Mouse (Mus musculus) adrenal gland, adult 18-20 months (tissue): ENCODE results near the gene Cnmd. TPM values are rescaled to one million over a fixed set of nuclear protein-coding genes. Genes with fewer than 3 reads are reported as not detected.

ENCODE experiments used
- DNase-seq, 2 experiments: peaks; one replicate each; pipeline ENCODE4 v3.0.0; 2021 to 2022; ENCODE audit warnings: low spot score in 2 of 2
- long read RNA-seq, 2 experiments: library from polyadenylated mRNA; stranded (forward); transcript quantifications; one replicate each; pipeline ENCODE4 v2.0.0; 2021
- total RNA-seq, 2 experiments: library from RNA; stranded (reverse); gene quantifications; 1 replicate in 1 of 2; 2 replicates in 1 of 2; pipeline ENCODE4 v1.2.3; 2021

Cnmd gene
- total RNA-seq: 1 to 10 TPM in 1 of 2 experiments, under 1 TPM in 1; 0.93 to 2.0 TPM
- long read RNA-seq, experiment 1, partial matches to known transcripts: 0 of 1 reads
- long read RNA-seq, experiment 1, other reads (novel, unspliced or antisense): 0 of 1 reads
- long read RNA-seq, experiment 2, transcript Cnmd-201 (7 exons, 1,433 nt): major isoform, 7 of 19 reads
- long read RNA-seq, experiment 2, transcript Cnmd-203 (7 exons, 1,362 nt): major isoform, 7 of 19 reads
- long read RNA-seq, experiment 2, partial matches to known transcripts: 0 of 19 reads
- long read RNA-seq, experiment 2, other reads (novel, unspliced or antisense): 5 of 19 reads

DNA sequence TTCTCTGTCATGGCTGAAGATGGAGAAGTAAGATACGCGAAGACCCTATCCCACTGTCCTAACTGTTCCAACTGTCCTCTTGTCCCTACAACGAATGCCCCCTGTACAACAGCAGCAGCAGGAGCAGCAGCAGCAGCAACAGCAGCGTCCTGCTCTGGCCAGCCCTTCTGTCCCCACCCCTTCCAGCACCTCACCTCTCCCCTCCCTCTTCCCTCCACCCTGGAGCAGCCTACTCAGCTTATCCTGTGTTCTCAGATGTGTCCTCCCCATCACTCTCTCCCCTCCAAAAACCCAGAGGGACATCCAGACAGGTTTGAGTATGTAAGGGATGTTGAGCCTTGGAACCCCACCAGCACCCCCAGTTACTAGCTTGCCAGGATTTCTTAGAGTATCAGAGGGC, at the start of gene Cnmd:
TSS of gene Cnmd (minus strand) at position 170 of the 400 bp plus-strand sequence.
- DNase-seq: no peak

DNA sequence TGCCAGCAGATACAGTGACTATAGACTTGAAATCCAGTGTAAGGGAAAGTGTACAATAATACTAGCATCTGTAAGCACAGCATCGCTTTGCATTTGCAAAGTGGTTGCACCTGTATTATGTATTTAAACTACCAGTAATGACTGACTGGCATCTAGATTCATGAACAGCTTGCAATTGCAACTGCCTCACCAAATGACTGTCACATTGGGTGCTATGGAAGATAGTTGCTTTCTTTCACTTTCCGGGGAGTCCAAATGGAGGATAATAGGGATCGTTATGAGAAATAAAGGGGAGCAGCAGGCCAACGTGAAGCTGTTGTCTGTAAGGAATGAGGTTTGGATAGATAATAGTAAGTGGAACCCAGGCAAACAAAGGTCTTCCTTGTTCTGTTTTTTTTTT, 49.3 kb upstream of the Cnmd start:
- no peak for DNase-seq

DNA sequence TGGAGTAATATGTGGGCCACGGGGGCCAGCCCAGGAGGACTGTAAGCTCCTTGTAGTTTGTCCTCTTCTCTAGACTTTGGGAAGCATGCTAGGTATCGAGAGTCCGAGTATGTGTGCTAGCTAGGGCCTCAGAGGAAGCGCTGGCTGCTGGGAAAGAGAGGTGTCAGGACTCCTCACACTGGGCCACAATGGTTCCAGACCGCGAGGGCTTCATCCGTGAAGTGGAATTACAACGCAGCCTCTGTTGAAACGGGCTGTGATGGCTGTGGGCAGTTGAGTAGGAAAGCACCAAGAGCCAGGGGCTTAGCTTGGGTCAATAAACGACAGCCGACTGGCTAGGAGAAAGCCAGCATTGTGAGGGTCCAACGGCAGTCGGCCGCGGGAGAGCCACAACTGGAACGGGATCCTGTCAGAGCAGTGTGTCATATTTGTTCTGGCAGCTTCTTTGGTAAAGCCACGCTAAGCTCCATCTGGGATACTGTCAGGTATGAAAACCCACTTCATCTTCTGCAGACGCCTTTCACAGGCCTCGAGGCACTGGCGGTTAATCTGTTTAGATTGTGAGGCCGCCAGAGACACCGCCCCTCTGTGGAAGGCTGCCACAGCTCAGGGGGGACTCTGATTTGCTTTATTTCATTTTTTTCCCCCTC, 41.7 kb upstream of the Cnmd start:
- no peak for DNase-seq

DNA sequence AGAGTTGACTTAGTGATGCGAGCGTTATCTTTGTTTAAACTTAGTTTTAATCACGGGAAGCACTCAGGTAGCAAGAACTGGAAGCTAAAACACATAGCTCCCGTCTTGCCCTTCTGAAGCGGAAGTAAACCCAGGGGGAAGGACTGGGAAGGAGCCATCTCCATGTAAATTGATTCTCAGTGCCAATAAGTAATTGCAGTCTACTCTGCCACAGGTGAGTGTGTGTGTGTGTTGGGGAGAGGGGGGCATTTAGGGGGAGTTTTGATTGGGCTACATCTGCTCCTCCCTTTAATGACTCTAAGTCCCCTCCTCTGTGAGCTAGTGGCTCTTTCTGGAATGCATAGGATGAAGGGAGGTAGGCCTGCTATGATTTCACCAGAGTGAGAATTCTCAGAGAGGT, 39.6 kb upstream of the Cnmd start:
- DNase-seq: no peak

DNA sequence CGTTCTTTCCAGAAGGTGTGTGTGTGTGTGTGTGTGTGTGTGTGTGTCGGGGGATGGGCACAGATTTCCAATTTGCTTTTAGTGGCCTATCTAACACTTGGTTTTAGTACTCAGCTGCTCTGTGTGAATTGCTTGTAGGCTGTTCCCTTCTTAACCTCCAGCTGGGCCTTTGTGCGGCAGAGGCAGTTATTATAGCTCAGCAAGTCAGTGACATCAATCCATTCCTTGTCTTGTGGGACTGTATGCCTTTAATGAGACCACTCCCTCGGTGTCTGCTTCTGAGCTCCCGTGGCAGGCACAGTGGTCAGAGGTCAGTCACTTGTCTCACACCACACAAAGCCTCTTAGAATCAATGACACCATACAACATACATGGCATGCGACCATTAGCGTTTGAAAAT, 39.1 kb upstream of the Cnmd start:
- DNase-seq: no peak

DNA sequence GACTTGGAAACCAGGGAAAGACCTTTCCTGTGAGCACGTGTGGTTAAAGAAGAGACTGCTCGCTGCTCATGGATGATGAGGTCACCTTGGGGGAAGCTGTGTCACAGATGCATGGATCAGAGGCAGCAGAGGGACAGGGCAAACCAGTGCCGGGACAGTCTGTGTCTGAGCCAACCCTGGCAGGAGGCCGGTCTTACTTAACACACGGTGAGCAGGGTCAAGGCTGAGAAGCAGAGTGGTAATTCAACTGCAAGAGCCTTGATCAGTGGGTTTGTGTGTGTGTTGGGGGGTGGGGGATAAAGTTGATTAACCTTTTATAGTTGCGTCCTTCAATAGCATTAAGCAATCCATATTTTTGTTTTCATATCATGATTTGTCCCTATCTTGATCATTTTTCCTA, 37.4 kb upstream of the Cnmd start:
- DNase-seq: peak in 1 of 2 experiments; percentile 38

DNA sequence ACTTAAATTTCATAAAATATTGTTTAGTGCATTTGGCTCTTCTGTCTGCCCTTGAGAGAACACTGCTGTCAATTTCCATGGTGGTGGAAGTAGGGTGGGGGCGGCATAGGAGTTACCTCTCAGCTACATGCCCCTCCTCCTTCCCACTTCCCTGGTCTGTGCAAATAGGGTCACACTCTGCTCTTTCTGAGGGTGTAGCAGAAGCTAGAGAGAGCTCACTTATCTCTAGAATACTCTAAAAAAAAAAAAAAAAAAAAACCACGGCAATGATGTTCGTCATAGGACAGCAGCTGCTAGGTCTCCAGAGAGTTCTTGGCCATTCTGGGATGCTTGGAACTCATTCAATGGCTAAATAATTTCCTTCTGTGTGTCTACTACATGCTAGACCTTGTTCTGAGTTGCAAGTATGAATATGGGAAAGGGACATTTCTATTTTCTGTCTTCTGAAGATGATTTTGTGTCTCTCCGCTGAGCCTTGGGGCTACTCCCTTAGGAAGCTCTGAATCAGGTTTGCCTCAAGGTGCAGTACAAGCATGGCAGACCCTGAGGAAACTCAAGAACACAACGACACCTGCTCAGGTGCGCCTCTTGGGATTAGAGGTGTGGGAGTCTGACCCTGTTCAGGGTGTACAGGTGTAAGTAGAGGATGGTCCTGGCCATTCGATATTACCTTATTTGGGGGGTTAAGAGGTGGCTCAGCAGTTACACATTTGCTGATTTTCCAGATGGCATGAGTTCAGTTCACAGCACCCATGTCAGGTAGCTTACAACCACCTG, 28.3 kb upstream of the Cnmd start:
- DNase-seq: no peak

DNA sequence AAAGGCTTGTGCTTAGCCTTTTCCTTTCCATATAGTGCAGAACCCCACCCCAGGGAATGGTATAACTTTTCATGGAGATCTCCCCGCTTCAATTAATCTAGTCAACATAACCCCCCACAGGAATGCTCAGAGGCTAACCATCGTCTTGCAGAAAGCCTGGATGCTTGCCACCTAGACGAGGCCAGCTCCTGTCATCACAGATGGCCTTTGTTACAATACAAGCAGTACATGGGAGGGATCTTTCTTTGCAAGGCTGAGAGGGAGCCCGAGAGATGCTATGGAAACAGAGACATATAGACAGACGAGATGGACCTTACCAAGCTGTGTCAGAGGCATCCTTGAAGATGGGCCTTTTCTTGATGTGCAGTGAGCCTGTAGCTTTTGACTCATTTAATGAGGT, 18.7 kb upstream of the Cnmd start:
- DNase-seq: no peak

DNA sequence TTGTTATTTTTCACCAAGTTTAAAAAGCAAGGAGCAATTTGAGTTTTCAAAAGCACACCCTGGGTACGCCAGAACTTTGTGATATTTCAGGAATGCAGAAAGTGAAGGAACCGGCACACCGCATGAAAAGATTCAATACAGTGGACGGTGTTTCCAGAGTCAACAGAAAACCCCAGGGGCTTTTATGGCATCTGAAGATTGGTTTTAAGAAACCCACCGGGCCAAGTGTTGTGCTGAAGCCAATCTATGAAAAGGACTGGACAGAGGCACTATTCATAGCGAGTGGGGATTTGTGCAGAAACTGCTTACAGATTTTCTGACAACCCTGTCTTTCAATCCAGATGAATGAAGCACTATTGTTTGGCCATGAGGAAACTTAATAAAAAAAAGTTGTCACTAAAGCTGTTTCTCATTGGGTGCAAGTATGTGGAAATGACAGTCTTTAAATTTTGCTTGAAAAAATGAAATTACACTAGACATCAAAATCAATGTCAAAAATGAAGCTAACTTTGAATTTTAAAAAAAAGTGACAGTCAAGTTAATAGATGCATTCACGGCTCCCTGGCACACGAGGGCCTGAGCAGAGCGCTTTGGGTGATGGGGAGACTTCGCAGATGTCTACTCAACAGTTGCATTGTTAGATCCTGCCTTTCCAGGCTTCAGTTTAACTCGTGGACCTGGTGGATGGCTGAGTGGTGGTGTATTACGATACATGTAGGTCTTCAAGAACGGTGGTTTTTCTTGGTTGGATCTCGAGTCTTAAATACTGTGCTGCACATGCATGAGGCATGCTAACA, 16.1 kb upstream of the Cnmd start:
- no peak for DNase-seq

DNA sequence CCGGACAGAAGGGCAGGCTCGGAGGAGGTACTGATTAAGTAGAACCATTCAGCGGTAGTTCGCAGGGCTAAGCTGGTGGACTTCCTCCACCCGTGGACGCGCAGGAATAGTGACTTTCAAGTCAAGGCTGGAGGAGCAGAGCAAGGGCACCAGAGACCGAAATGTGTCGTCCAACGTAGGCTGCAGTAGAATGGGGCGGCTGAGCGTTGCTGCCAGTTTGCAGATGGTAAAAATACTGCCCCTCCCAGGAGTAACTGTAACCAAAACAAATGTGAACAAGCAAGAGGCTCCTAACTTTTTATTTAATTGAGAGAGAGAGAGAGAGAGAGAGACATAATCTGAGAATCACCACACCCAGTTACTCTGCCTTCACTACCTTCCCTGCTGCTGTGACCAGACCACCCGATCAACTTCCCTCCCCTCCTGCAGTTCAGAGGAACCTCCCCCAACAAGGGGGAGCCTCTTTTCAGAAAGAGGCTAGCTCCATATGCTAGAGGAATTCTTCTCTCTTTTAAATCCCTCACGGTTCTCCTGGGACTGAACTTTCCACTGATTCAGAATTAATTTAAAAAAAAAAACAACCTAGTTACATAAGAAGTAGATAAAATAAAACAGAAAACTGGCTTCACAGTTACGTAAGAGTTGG, 15.3 kb upstream of the Cnmd start:
- DNase-seq: no peak

DNA sequence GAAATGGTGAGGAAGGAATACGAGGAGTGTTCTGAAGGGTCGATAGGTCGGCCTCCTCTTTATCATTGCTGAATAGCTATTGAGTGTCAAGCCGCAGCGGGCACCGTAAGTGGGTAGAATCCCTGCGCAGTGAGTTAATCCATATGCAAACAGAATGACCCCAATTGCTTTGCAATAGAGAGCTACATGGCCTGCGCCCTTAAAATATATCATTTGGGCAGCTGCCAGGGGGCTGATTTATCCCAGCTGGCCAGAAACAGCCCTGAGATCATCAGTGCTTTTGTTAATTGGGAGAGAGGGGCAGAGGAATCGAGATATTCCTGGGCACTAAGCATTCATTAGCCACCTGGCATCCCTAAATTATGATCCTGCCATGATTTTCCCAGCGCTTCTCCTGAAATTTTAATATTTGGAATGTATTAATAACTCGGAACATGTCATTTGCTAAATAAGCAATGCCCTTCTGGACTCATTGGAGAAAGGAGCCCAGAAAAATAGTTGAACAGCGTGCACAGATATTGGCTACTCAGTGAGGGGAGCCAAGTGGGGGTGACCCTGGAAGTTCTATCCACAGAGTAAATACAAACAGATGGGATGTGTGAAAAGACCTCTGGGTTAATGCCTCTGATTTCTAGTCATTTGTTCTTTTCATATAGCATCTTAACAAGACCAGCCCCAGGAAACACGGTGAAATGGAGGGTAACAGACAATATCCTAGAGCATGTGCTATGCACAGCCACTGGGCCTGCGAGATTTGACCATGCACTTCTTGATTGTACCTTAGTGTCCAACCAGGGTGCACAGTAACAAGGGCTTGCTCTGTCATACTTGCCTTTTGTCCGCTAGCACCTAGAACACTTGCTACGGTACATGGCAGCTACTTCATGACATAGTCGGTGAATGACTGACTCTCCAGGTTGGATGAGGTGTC, 11.4 kb upstream of the Cnmd start:
- no peak for DNase-seq

DNA sequence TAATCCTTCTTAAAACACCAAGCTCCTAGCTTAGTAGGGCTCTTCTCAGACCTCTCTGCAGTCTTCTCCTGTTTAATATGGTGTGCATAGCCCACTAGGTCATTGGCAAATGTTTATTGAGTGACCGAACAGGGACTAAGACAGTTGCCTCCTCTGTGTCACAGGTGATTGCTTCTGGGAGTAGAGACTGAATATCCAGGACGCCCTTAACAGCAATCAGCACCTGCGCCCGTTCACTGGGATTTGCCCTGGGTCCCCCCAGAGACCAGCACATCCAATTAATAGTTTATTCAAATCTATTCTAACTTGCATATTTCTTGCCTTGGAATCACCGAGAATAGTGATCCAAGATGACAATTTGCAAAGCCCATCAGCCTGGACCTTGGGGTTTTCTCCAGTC, 10.6 kb upstream of the Cnmd start:
- DNase-seq: no peak

DNA sequence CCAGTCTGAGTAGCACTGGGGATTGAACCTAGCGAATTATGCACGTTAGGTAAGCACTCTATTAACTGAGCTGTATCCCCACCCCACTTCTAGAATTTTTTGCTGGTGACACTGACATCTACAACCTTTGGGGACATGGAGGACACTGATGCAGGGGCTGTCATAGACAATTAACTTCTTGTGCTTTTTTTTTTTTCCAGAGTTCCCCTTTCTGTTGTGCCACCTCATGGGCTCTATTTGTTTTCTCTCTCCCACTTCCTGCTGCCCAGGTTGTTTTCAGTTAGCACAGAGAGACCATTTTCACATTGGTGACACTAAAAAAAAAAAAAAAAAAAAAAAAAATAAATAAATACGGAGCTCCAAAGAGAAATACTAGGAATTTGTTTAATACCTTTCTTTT, 9.0 kb upstream of the Cnmd start:
- no peak for DNase-seq

DNA sequence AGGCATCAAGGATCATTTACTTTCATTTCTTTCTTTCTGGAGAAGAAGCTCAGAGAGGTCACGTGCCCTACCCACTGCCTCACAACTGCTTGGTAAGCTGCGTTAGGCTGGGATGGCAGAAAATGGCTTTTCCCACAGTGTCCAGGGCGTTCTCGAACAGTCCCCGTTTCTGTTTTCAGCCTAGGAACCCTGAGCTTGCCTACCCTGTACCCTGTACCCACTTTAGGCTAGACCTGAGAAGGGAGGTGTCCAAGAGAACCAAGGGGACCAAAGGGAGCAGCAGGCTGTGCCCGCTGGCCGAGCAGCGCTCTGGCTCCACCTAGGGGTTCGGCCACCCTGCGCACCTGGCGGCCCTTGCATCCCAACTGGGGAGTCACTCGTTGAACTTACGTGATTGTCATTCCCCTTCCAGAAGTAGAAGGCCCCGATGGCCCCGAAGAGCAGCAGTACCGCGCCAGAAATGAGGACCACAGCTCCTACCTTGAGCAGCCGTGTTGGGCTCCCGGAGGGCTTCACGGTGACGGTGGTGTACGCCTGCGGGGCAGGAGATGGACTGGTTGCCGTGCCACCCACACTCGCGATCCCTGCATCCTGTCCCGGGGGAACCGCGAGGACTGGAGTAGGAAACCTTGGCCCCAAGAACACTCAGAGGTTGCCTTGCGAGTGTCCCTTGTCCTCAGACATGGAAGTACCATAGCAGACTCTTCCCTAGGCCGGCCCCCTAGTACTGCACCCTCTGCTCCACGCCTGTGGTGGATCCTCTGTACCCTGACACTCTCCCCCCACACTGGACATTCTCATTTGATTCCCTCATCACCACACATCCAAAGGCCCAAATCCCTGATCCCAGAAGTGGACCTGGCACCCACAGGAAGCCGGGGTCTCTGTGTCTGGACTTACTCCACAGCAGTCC, 709 bp downstream of the Cnmd start:
- DNase-seq: peak; percentile 72

DNA sequence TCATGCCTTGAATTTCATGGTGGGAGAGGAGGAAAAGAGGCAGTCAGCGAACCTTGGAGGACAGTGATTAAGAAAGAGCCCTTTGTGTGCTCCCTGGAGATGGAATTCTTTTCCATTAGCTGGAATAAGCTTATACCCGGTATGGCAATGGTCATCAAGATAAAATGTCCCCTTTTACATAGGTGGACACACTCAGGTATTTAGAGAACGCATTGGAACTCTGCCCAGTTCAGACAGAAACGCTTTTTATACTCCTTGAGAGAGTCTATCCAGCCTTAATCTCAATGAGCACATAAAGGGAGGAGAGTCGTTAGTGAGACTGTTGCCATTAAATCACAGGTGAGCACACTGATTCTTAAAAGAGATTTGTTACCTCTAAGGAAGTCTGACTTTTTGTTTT, 1.5 kb downstream of the Cnmd start:
- DNase-seq: no peak

DNA sequence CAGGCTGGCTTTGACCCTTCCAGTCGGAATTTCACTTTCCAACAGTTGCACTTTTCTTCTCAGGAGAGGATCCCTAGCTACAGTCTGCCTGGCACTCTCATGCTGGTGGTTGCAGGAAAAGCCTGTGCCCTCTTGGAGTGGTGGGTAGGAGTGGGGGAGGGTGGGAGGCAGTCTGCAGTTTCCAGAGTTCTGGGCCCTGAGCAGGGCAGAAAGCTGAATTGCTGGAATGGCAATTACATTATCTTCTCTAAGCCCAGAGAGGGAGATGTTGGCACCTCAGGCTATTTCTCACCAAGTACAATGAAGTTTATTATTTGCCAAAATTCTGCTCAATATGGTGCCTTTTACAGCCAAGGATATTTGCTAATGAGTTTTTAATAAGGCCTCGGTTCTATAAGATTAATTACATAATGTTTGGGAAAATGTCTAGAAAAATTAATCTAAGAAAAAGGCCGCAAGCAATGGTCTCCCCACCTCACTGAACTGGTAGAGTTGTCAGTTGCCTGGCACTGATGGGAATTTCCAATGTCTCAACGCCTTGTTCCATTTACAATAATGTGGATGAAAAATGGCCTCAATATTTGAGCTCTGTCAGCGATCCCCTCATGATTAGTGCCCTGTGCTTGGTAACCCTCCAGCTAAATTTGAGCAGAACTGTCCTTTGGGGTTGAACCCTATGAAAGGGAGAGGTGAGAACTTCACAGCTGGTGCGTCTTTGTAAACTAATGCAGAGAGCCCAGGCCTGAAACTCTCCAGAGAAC, 3.0 kb downstream of the Cnmd start:
- DNase-seq: no peak

DNA sequence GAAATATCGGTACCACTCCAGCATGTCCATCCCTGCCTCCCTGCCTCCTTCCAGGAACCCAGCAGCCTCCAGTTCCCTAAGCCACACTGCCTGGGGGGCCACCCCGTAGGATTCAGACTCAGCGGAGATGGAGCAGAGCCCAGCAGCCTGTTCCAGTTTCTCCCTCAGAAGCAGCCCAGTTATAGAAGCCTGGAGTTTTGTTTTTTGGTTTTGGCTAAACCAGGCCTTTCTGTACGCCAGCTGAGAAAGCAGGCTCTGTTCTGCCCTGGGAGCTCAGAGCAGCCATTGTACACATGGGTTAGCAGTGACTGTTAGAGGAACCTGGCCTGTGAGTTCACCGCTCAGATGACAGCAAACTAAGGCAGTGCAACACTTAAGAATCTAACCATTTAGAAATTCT, 3.7 kb downstream of the Cnmd start:
- DNase-seq: no peak

DNA sequence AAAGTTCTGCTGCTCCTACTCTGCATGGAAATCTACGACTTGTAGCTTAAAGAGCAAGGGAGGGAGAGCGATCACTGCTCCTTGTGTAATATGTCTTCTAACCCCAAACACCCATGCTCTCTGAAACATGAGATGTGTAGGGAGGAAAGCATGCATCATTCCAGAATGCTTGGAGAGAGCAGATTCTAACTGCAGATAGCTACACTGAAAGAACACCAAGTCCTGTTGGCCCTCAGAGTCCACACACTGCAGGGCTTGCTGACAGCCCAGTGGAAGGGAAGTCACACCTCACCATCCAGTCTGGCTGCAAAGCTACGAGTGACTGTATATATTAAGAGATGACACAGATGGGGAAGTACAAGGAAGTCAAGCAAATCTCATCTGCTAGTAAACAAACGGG, 9.3 kb downstream of the Cnmd start:
- no peak for DNase-seq
